Mouse (Mus musculus): ENCODE measurements around the gene Alk. TPM values are rescaled to one million over a fixed set of nuclear protein-coding genes. Genes with fewer than 3 reads are reported as not detected.

Gene Alk
- total RNA-seq, 4 experiments from 2014 or later = 0.05 to 0.09 TPM; not detected in 2

DNA sequence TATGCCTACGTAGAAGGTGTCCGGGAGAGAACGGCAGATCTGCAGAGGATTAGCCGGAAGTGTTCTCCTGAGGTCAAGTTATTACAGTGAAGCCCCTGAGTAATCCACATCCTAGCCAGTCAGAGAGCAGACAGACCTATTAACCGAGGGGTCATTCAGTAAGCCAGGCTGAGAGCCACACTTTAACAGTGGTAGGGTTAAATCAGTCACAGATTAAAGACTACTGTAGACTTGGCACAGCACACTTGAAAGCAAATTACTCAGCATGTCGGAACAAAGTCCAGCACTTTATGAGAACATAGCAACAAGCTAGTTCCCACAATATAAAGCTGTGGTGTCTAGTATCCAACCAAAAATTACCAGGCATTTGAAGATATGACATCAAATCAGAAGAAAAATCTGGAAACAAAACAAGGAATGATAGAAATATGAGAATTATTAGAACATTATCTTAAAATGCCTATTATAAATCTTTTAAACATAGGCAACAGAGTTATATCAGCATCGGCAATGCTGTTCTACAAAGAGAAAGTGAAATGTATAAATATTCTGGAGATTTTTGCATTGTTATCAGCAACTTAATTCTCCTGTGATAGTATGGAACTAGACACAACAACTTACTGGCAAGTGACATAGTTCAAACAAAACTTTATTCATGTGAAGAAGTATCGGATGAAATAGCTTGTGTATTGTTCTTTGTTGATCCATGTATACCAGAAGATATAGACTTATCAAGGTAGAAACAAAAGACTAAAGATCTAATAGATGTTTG, 472.1 kb downstream of the Alk start:
- DNase-seq = no peak

- DNase-seq = no peak
Measured at GRCm38 (mm10) chr17:72121660-72122059, 482.8 kb downstream of the Alk start.

- DNase-seq = no peak
Measured at GRCm38 (mm10) chr17:72120278-72120677, 484.1 kb downstream of the Alk start.

- no peak for DNase-seq
Measured at GRCm38 (mm10) chr17:72118376-72118775, 486.1 kb downstream of the Alk start.

- DNase-seq = no peak
Measured at GRCm38 (mm10) chr17:72115271-72115944, 489.0 kb downstream of the Alk start.

- DNase-seq = no peak
Measured at GRCm38 (mm10) chr17:72112004-72112403, 492.4 kb downstream of the Alk start.

GRCm38 (mm10) chr17:72111528-72111927, 492.9 kb downstream of the Alk start:
- DNase-seq = no peak

GRCm38 (mm10) chr17:72087261-72087703, 517.1 kb downstream of the Alk start:
- DNase-seq = no peak

DNA sequence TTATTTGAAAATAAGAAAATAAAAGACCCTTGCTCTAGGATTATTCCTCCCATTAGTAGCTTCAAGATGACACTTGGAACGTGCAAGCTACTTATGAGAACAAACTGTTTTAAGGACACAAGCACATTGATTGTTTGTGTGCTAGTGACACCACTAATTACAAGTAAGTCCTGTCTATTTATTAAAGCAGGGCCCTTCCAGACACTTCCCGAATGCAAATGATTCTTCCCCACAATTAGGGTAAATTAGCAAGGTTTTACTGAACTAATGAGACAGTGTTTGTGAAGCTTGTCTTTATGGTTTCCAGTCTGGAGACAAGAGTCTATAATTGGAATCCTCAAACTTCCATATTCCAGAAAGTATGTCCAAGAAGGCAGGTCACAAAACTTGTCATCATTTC, 523.0 kb downstream of the Alk start:
- DNase-seq = no peak

GRCm38 (mm10) chr17:72076306-72076921, 528.0 kb downstream of the Alk start:
- no peak for DNase-seq

GRCm38 (mm10) chr17:72071871-72072270, 532.6 kb downstream of the Alk start:
- DNase-seq = no peak

- DNase-seq = no peak
Measured at GRCm38 (mm10) chr17:72068176-72068575, 536.3 kb downstream of the Alk start.

DNA sequence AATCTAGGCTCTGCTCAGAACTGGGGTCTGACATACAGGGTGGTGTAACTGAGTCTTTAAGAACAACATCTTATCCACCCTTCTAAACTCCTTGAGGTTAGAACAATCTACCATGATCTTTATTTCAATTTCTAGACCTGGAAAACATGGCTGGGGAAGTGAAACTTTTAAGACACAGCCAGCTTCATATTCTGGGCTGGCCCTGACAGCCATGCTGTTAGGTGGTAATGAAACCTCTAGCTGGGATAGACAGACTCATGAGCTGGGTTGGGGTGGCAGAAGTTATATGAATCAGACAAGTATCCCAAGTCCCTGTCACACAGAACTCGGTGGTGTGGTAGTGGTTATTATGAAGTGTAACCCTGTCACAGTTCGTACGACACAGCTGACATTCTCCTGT, 541.4 kb downstream of the Alk start:
- no peak for DNase-seq

DNA sequence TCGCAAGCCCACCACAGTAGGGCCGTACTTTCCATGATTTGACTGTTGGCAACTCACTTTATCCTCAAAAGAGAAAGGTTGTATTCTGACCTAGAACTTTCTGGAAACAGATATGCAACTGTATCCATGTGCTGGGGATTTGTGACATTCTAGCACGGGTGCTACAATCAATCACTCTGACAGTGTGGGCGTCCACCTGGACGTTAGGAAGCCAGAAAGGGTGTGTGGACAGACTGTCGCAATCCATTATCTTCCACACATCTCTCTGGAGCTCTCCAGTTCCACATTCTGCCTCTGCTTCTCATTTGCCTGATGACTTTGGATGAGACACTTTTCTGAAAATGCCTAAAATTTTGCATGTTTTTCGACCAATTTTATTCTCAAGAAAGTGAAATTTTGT, 545.1 kb downstream of the Alk start:
- DNase-seq = no peak

DNA sequence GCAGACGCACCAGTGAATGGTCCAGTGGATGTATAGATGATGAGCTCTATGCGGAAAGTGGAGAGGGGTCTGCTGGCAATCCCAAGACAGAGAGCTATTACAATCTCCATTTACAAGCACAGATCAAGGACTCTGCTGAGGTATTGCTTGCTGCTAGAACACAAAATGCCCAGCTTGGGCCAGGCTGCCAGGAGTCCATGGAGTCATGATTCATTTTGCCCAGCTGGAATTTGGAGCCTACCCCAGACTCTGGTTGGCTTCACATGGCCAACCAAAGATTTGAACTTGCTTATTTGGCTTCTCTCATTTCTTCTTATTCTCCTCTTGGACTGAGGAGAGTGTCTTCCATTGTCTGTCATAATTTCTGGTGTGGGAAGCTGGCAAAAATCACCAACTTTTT, 558.8 kb downstream of the Alk start:
- no peak for DNase-seq

DNA sequence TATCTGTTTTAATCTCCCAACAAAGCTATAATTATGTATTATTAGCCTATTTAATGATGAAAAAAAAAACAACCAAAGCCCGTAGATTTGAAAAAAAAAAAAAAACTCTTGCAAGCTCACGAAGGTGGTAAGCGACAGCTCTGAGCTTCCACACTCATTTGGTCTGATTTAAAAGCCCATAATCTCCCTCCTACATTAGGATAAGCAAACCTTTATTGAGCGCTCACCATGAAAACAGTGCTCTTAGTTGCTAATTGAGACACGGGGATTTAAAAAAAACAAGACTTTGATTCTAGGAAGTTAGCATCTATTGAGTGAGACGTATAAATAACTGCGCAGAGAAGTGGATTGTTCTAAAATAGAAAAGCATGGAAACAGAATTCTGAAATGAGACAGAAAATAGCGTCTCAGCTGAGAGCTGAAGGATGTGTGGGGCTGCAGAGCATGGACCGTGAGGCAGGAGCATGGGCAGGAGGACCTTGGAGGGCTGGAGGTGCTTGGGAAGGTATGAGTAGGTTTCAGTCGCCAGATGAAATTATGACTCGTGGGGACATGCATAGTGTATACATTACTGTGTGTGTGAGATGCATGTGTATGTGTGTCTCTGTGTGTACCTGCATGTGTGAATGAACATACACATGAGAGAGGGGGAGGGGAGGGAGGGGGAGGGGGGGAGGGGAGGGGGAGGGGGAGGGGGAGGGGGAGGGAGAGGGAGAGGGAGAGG, 560.6 kb downstream of the Alk start:
- no peak for DNase-seq

DNA sequence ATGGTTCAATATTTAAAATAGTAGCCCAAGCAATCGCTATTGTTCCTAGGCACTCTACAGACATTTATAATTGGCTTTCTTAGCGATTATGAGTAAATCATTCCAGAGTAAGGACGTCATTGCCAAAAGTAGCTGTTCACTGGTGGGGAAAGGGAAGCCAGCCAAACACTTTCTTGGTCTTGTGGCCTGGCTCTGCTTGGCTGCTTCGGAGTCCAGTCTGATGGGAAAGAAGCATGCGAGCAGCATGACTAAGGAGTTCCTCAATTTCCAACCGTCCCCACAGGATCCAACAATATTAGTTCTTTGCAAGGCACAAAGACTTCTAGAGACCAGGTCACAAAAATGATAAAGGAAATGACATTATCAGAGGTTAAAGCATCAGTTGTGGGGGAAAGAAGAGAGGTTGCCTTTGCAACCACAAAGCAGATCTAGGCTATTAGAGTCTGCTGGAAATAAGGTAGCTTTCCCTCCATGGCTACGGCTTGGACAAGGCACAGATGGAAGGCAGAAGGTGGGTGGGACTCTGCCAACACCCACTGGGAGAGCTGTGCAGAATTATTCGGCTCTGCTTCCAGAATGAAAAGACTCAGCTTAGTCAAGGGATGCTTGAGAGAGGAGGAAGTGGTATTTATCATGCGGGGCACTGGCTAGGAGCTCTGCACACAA, 561.3 kb downstream of the Alk start:
- DNase-seq = no peak

- no peak for DNase-seq
Measured at GRCm38 (mm10) chr17:72039176-72039948, 565.1 kb downstream of the Alk start.

DNA sequence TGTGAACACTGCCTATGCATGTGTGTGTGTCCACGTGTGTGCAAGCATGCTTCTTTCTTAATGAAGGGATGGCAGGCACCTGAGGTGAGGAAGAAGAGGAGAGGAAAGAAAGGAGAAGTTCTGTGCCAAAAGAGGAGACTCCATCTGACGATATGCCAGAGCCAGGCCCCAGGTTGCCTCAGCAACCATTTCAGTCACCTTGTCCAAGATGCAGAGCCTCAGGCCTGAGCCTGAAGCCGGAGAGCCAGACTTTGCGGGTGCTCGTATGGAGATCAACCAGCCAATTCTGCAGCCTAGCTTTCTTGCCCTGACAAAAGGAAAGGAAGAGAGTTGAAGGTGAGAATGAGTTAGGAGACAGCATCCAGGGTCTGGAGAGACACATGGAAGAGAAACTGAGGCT, 566.1 kb downstream of the Alk start:
- DNase-seq = no peak

GRCm38 (mm10) chr17:72030672-72031071, 573.8 kb downstream of the Alk start:
- no peak for DNase-seq

- DNase-seq = no peak
Measured at GRCm38 (mm10) chr17:72023323-72023722, 581.1 kb downstream of the Alk start.

All from adrenal gland, adult 8-10 months (tissue).